Mouse (Mus musculus) brain, adult 10 weeks (tissue): Measurements from ENCODE around the gene Gm3182. TPM values are rescaled to one million over a fixed set of nuclear protein-coding genes. Genes with fewer than 3 reads are reported as not detected.

ENCODE experiments used
- polyA plus RNA-seq: library from polyadenylated mRNA; stranded (reverse); fragments of 350-450 nt; fragmentation: Illumina TruSeq; extraction: RNeasy Lipid Tissue Mini Kit (QIAGEN cat#74804); gene quantifications from one replicate; pipeline ENCODE4 v1.2.3, GENCODE M21; 2015; ENCODE audit warnings: low read depth, low replicate concordance

The Gm3182 gene
- polyA plus RNA-seq, result not detected

GRCm38 (mm10) chr14:4481445-4481844 is at the start of gene Gm3182:
Gm3182 (plus strand) TSS chr14:4481745.

Other genes starting within 250 kb of the Gm3182 start
- gene Gm3138, start 232.1 kb upstream of the Gm3182 start, polyA plus RNA-seq, result not detected
- gene Gm3149, start 164.5 kb upstream of the Gm3182 start, polyA plus RNA-seq, result not detected
- 1.2 TPM for gene 2610042L04Rik, start 147.0 kb upstream of the Gm3182 start, polyA plus RNA-seq
- gene Gm3159, start 84.2 kb upstream of the Gm3182 start, polyA plus RNA-seq, result not detected
- 0.46 TPM for gene Gm3164, start 66.3 kb upstream of the Gm3182 start, polyA plus RNA-seq
- gene Gm3173, start 50.8 kb upstream of the Gm3182 start, polyA plus RNA-seq, result not detected
- gene Gm3047, start 73.7 kb downstream of the Gm3182 start, polyA plus RNA-seq, result not detected
- not detected for gene Gm8159, start 150.6 kb downstream of the Gm3182 start, polyA plus RNA-seq
- gene Gm3239, start 182.4 kb downstream of the Gm3182 start, polyA plus RNA-seq, result 0.57 TPM
- not detected for gene Gm7876, start 227.5 kb downstream of the Gm3182 start, polyA plus RNA-seq
- 1.6 TPM for gene Gm3252, start 245.0 kb downstream of the Gm3182 start, polyA plus RNA-seq